Mouse (Mus musculus) frontal cortex, adult (tissue): ENCODE data around the gene Mfng.
A peak's percentile ranks its signal among the peaks of the same experiment; 100 is the strongest.

ENCODE experiments used
- ATAC-seq: cut with Nextera tagmentation; 2 replicates; pipeline ENCODE4 v1.9.2; 2017; ENCODE audit warnings: mild to moderate bottlenecking, moderate library complexity, mixed read lengths; ENCODE audit not compliant: low TSS enrichment

Mfng gene

DNA sequence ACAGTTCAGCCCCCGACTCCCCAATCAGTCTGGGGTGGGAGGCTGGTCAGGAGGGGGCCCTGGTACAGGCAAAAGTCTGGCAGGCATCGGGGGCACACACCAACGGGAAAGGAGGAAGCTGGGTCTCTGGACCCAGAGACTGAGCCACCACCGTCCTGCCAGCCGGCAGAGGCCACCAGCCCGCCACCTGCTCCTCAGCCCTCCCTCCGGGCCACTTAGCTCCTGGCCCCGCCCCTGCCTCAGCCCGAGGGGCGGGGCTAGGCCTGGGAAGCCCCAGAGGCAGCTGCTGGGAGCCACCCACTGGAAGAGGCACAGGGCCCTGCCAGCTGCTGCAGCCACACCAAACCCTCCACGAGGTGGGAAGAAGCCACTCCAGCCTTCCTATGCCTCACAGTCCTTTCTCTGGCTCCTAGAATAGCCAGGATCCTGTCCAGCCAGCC lies at the start of gene Mfng:
Gene Mfng, minus strand, starts transcription at position 186 of the 440 bp plus-strand sequence.
- ATAC-seq: peak; percentile 61

DNA sequence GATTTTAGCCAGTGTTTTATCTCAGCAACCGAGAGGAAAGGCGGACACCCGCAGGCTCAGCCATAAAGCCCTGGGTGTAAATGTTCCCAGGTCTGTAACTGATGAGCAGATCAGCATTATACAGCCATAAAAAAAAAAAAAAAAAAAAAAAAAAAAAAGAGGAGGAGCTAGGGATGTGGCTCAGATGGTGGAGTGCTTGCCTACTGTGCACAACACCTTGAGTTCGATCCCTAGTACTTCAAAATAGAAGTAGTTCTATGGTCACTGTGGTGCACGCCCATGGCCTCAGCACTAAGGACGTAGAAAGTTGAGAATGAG lies 42.8 kb upstream of the Mfng start:
- ATAC-seq: no peak

DNA sequence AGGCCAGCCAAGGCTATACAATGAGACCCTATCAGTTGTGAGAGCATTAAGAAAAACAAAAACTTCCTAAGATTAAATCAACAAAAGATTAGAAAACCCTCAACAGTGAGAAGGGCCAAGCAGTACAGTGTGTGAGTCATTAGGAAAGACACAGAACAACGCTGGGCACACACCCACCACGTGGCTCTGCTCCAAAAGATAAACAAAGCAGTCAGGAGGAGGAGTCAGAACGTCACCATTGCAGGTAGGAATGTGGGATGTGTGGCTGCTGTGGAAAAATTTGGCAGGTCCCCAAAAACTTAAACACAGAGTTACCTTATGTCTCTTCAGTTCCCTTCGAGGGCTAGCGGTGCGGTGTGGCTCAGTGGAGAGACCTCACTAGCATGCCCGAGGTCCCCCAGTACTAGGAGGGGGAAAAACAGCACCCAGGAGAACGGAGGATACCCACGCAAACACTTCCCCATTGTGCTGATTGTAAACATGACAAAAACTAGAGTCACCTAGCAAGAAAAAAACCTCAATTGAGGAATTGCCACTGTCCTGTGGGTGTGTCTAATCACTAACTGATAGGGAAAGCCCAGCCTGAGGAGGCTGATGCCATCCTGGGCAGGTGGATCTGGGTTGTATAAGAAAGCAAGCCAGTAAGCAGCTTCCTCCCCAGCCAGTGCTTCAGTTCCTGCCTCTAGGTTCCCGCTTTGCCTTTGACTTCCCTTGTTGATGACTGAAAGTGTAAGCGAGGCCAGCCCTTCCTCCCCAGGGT lies 42.2 kb upstream of the Mfng start:
- no peak for ATAC-seq

DNA sequence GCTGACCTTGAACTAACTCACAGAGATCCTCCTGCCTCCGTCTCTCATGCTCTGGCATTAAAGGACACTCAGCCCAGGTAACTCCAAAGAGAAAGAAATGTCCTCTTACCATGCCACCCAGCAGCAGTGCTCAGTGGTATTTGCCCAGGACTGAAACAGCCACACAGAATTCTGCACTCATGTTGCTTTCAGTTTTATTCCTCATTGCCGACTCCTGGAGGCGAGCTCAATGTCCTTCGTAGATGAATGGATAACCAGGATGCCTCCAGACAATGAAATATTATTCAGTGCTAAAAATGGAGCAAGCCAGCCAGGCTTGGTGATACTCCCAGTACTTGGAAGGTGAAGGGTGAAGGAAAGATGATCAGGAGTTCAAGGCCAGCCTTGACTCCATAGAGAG lies 40.3 kb upstream of the Mfng start:
- no peak for ATAC-seq

DNA sequence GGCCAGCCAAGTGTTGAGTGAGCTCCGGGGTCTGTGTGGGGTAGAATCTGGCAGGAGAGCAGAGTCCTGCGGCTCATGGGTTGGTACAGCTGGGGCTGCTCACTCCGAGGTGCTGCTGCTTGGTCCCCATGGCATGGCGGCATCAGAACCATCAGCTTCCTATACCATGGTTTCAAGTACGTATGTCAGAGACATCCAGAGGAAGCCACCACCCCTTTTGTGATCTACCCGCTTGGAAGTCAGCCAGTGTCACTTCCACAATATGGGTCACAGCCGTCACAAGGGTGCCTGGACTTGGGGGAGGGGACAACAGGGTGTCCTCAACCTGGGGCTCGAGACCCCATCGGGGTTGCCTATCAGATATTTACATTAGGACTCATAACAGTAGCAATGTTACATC lies 36.9 kb upstream of the Mfng start:
- no peak for ATAC-seq

DNA sequence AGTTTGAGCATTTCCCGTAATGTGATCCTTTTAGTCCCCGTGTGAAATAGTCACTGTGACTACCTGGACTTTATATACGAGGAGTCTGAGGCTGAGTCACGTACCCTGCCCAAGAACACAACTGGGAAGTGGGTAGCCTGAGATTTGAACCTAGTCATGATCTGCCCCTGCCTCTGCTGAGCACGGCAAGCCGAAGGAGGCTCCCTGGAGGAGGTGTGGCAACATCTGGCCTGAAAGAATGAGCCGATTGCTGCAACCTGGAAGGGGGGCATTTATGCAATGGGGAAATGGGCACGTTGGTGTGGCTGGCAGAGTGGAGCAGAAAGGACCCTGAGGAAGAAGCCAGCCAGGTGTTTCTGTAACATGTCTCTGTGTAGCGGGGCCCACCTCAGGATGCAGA lies 36.5 kb upstream of the Mfng start:
- no peak for ATAC-seq

DNA sequence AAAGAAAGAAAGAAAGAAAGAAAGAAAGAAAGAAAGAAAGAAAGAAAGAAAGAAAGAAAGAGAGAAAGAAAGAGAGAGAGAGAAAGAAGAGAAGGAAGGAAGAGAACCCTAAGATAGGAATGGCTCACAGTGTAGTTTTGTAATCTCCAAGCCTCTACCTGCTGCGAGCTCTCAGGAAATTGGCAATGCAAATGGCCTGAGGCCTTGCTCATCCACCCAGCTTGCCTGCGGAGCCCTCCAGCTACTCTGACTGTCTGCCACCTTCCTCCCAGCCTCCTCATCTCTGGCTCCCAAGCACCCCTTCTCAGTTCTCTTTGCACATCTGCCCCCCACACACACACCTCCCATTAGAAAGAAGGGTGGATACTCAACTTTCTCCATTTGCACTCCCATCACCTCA lies 35.7 kb upstream of the Mfng start:
- no peak for ATAC-seq

DNA sequence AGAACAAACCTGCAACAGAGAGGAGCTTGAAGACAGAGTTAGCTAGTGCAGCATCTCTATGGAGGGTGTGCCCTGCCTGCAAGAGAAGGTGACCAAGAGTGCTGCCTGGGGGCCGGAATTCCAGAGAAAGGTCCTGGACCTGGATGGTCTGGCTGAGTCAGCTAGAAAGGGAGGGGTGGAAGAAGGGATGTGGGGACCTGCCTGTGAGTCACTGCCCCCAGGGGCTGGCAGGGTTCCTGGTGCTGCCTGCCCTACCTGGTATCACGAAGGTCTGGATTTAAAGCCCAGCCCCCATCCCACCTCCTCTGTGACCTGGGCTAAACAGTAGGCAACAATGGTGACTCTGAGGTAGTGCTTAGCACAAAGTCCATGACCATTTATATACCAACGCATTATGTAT lies 33.9 kb upstream of the Mfng start:
- ATAC-seq: no peak

DNA sequence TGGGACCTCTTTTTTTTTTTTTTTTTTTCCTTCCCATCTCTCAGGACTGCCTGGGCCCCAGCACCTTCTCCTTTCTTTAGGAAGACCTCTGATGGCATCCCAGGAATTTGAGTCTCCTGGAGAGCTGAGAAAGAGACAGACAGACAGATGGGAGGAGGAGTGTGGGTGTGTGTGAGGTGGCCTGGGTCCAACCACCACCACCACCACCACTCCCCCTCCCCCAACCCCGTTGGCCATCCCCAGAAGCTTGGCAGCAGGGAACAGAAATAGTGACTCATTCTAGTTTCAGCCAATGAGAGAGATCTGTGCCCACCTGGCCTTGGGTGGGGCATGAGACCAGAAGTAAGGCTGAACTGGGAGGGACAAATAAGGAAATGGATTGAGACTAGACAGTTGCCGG lies 33.3 kb upstream of the Mfng start:
- no peak for ATAC-seq

DNA sequence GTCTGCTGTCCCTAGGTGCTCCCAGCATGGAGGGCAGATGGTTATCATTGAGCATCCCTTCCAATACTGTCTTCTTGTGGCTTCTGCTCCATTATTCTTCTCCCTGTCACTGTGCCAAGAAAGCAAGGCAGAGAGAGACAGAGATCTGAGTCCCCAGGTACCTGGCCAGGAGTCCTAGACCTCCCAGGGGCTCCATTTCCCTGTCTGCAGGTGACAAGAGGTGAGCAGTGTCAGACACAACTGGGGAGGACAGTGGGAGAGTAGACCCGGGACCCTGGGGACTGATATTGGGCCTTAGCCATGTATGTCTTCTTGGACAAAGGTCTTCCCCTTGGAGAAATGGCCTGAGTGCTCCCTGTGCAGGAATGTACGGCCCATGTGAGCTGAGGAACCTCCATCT lies 32.1 kb upstream of the Mfng start:
- ATAC-seq: no peak

DNA sequence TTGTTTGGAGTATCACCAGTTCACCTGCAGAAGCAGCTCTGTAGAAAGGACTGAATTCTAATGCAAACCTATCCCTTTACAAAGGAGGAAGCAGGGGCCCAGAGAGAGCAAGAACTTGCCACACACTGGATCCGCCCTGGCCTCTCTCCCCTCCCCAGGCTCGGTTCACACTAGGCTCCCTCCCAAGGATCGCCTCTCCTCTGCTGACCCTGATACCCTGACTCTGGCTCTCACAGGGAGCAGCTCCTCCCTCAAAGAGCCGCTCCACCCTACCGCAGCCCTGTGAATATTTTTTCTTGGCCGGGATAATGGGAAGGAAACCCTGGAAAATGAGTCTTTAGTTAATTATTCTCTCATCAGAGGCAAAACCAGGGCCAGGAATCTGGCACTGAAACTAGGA lies 31.1 kb upstream of the Mfng start:
- no peak for ATAC-seq

DNA sequence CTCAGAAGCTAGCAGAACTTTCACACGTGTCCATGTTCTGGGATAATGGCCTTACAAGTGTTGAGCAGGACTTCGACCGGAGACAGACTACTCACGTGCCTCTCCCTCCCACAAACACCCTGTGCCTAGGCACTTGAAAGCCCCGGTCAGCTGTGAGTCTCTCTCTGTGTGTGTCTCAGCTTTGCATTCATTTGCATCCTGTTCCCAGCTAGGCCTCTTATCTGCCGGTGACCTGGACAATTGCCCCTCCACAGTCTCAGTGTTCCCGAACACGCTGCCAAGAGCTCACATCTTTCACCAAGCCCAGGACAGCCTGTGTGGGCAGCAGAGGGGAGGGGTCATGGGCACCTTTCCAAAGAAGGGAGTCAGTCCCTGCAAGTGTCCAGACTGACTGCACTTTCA lies 30.2 kb upstream of the Mfng start:
- ATAC-seq: no peak

DNA sequence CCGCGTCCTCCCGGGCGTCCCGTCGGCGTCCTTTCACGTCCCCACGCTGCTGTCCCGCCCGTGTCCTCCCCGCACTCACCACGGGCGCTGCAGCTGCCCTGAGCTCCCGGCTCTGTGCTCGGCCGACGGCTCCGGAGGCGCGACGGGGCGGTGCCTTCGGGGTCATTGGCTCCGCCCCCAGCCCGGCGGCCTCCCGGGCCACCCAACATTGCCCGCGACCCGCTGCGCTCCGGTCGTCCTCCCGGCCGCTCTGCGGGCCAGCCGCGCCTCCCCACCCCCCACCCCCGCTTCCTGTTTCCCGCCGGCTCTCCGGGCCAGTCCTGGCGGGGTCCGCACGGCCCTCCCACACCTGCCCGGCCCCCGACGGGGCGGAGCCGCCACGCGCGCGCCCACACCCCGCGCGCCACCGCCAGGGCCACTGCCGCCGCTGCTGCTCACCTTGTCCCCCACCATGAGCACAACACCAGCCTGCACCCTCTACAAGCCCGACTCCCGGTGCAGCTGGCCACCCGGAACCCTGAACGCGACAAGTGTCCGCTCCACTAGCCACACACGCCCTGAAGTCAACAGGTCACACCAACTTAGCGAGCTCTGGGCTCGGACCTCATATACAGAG lies 29.6 kb upstream of the Mfng start, which contains the start of gene Card10:
Gene Card10, minus strand, starts transcription at position 267 of the 616 bp plus-strand sequence.
- no peak for ATAC-seq

DNA sequence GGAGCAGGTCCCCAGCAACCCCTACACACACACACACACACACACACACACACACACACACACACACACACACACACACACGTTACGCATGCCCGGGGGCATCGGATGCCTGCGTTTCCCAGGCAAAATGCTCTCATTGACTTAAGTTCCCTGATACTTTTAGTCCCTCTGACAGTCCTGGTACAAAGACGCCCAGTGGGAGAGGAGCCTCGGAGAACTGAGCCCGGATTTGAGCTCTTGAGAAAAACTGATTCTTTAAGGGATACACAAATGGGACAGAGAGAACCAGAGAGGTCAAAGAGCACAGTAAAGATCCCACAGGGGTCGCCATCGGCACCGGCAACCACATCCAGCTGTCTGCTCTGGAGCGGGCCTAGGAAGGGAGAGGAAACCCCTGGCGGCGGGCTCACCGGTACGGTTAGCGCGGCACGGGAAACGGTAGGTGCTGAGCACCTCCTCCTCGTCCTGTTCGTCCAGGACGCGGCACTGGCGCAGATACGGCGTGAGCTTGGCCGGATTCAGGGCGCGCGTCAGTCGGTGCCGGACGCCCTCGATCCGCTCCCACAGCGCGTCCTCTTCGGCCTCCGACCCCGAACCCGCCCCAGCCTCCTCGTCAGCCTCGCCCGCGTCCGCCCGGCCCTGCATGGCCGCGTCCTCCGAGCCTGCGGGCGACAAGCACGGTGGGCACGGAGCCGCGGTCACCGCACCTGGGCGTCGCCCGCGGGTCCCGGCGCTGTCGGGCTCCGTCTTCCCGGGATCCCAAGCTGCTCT lies 28.9 kb upstream of the Mfng start:
- ATAC-seq: no peak

DNA sequence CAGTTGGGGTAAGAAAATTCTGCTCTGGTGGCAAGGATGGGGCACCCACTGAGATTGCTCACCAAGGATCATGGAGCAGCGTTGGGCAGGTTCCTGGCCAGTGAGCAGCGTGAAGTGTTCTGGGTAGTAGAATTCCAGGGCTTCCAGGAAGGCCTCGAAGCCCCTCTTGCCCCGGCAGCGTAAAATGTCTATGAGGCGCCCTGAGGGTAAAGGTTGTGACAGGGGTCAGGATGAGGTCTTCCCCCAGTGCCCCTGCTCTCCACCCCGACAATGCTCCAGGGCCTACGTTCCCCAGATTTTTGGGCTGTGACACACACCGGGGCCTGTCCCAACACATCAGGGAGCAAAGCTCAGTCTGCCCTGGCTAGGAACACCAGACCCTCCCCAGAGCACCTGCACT lies 28.3 kb upstream of the Mfng start:
- ATAC-seq: no peak

DNA sequence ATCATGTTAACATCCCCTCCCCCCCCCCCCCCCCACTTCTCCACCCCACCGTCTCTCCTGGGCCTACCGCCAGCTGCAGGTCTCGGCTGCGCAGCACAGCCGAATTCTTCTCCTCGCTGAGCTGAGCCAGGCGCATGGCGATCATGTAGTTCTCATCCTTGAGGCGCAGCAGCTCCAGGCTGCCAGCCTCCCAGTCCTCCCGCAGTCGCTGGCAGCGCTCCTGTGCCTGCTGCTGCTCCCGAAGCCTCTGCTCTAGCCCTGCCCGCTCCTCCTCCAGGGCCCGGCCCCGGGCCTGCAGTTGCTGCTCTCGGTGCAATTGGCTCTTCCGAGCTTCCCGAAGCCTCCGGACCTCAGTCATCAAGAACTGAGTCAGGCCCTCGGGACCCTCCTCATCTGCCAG lies 25.8 kb upstream of the Mfng start:
- peak; percentile 90 for ATAC-seq

DNA sequence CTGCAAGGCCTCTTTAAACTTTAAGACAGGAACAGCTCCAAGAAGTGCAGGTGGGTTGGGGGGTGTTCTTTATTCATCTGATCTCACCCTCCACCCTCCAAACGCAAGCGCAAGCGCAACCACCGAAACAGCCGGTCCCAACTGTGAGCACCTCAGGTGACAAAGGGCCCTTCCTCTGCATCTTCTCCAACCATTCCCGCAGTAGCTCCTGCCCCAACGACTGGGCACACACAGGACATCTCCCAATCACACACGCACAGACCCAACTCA lies 23.7 kb upstream of the Mfng start:
- ATAC-seq: no peak

DNA sequence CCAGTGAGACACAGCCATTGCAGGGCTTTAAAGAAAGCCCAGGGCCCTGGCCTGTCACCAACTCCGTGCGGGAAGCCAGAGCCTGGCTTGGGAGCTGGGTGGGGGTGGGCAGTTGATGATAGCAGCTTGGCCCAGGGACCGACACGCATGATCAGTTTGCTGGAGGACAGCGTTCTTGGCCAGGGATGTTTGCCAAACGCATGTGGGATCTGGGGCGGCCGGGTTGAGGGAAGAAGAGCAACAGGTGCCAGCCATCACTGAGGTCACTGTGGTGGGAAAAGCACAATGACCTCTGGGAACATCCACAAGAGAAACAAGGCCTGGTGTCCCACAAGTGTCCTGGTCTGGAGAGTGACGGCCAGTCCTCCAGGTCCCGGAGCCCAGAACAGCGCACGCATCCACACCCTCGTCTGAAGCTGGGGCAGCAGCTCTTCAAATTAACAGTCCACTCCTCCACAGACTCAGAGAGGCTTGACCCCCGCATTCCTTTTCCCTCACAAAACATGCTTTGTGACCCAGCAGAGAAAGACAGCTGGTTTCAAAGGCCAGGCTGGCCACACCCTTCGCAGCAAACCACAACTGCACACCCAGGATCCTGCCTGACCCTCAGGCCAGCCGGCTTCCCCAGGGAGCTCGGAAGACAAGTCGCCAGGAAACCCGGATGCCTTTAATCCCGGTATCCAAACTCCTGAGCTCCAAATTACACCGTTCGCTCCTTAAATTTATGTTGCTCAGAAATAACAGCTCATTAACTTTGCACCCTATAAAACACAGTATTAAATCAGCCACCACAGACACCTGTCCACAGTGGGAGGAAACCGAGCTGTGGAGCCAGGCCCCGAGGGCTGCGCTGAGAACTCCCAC lies 23.2 kb upstream of the Mfng start:
- ATAC-seq: no peak

DNA sequence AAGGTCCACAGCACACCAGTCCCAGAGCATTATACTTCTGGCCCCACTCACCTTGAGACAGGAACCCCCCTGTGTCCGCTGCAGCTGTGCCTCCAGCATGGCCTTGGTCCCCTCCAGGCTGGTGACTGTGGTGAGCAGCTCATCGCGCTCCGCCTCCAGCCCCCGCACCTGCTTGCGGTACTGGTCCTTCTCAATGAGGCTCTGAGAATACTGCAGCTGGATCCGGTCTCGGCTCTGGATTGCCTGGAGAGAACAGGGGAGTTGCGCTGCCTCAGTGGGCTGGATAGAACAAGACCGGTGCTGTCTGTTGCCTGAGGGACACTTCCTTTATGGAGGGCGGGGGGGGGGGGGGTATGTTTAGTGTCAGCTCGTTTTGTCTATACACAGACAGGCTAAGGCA lies 17.7 kb upstream of the Mfng start:
- ATAC-seq: no peak

DNA sequence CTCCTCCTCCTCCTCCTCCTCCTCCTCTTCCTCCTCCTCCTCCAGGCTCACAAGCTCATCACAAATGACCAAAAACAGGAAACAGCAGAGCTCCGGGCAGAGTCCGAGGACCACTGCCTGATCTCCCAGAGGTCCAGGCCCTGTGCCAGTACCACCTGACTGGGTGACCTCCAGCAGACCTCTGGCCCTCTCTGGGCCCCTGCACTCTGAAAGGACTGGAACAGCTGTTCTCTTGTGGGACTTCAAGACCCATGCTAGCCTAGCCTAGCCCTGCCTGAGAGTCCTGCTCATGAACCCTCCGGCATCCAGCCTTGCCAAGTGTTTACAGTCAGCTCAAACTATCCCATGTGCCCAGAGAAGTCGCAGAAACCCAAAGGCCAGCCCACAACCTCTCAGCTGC lies 17.2 kb upstream of the Mfng start:
- no peak for ATAC-seq

DNA sequence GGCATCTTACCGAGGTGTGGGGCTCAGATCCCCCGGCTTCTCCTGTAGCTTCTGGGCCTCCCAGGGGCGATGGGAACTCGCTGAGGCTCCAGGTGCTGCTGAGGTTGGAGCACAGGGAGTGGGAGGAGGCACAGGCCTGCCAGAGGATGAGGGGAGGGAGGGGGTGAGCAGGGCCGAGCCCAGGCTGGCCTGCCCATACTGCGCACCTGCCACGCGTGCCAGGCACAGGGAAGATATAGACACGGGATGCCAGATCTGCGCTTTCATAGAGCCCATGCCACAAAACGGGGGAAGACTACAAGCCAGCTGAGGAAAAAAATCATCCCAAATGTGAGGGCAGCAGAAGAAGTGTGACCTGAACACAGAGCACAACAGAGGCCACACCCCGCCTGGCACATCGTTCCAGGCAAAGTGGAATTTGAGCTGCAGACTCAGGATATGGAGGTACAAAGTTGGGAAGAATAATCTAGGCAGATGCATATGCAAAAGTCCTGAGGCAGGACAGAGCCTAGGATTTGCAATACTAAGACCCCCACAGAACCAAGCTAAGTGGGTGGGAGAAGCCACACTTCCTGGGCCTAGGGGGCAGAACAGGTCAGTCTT lies 16.5 kb upstream of the Mfng start:
- no peak for ATAC-seq

DNA sequence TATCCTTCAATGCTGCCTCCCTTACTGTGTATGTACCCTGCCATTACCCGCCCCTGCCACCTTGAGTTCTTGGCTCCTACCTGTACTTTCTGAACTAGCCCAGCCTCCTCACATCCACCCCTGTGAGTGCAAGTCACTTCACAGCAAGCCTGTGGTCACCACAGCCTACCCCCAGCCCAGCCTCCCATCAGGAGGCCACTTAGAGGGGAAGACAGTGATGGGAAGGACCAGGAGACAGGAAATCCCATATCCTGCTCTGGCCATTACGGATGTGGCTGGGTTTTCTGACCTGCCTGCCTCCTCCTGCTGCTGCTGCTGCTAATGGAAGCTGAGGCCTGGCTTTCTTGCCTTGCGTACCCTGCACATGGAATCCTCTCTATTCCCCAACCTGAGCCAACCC lies 14.8 kb upstream of the Mfng start:
- no peak for ATAC-seq
